Mouse (Mus musculus) intestine, embryonic 14.5 days (tissue): ENCODE measurements around the gene Cyp2c54. TPM values are rescaled to one million over a fixed set of nuclear protein-coding genes. Genes with fewer than 3 reads are reported as not detected.
"Not testable (repeated sequence)": the region's sequence is repeated elsewhere in the genome, so short reads cannot be mapped to it uniquely, and the experiment has no call there.

Experiments
- ATAC-seq: fragments of 200-750 bp; cut with Nextera tagmentation; replicated peaks from 2 replicates; pipeline ENCODE4 v1.8.0; 2017; ENCODE audit warnings: low read depth, moderate number of reproducible peaks, moderate TSS enrichment, moderate library complexity; ENCODE audit not compliant: low FRiP score, low TSS enrichment
- DNase-seq: peaks from one replicate; pipeline ENCODE4 v3.0.0-alpha.2; 2018; ENCODE audit warnings: low spot score
- H3K27ac ChIP-seq: fragments of 300-500 bp; sonication (generic); 2 replicates; pipeline ENCODE4 v1.5.1; 2014; ENCODE audit warnings: low read depth, mild to moderate bottlenecking, control low read depth
- H3K27me3 ChIP-seq: fragments of 300-500 bp; sonication (generic); replicated peaks from 2 replicates; pipeline ENCODE4 v1.6.1; 2014; ENCODE audit warnings: low read length, control low read depth; ENCODE audit not compliant: control insufficient read depth, insufficient read depth
- H3K36me3 ChIP-seq: fragments of 300-500 bp; sonication (generic); 2 replicates; pipeline ENCODE4 v1.6.1; 2014; ENCODE audit warnings: low read length, control low read depth; ENCODE audit not compliant: control insufficient read depth, insufficient read depth
- H3K4me1 ChIP-seq: fragments of 300-500 bp; sonication (generic); replicated peaks from 2 replicates; pipeline ENCODE4 v1.6.1; 2014; ENCODE audit warnings: low read length, control low read depth, mixed read lengths; ENCODE audit not compliant: control insufficient read depth, insufficient read depth
- H3K4me2 ChIP-seq: fragments of 300-500 bp; sonication (generic); 2 replicates; pipeline ENCODE4 v1.6.1; 2014; ENCODE audit warnings: low read length
- H3K4me3 ChIP-seq: fragments of 300-500 bp; sonication (generic); 2 replicates; pipeline ENCODE4 v1.5.1; 2014; ENCODE audit warnings: low read depth, low read length, control low read depth, mixed read lengths
- H3K9ac ChIP-seq: fragments of 300-500 bp; sonication (generic); 2 replicates; pipeline ENCODE4 v1.6.1; 2014; ENCODE audit warnings: mild to moderate bottlenecking, low read length
- H3K9me3 ChIP-seq: fragments of 300-500 bp; sonication (generic); 2 replicates; pipeline ENCODE4 v1.6.1; 2016; ENCODE audit warnings: low read length, control low read depth; ENCODE audit not compliant: control insufficient read depth
- WGBS: fragments of 180-500 bp; shearing (Covaris S2); extraction: QIAGEN DNeasy Blood & Tissue Kit; methylation state at CpG from one replicate; pipeline ENCODE4 v1.1.7; 2014; 5-methylcytosine and 5-hydroxymethylcytosine counted together
- polyA plus RNA-seq: library from polyadenylated mRNA; unstranded; fragments of >200 nt; fragmentation: Nextera tagmentation; extraction: Ambion mirVana; gene quantifications from 2 replicates; pipeline ENCODE4 v1.2.1, GENCODE M21; 2014

Cyp2c54 gene
- not detected in 2 replicates for polyA plus RNA-seq

GRCm38 (mm10) chr19:40073701-40074100, at the start of gene Cyp2c54:
TSS of gene Cyp2c54 (minus strand) at chr19:40073827.
- no peaks in the 10 kb centered on the region for H3K9me3 ChIP-seq
- DNase-seq = no peak
- no peak within 1 kb of the TSS for H3K4me2 ChIP-seq
- no peak within 1 kb of the TSS for H3K27ac ChIP-seq
- H3K9ac ChIP-seq = no peak within 1 kb of the TSS
- H3K27me3 ChIP-seq = no peaks in the 10 kb centered on the region
- no peaks in the 10 kb centered on the region for H3K4me1 ChIP-seq
- no peaks in the 10 kb centered on the region for H3K36me3 ChIP-seq
- no peak within 1 kb of the TSS for H3K4me3 ChIP-seq
- no peak for ATAC-seq

- not testable (repeated sequence) for H3K4me2 ChIP-seq, H3K27ac ChIP-seq, DNase-seq, H3K9me3 ChIP-seq, H3K36me3 ChIP-seq, H3K27me3 ChIP-seq, H3K4me1 ChIP-seq, ATAC-seq, H3K4me3 ChIP-seq, H3K9ac ChIP-seq
- 84% methylated on average over 13 of the region's 13 CpGs for WGBS
These were observed 46.0 kb upstream of the Cyp2c54 start for GRCm38 (mm10) chr19:40119624-40120023.

DNA sequence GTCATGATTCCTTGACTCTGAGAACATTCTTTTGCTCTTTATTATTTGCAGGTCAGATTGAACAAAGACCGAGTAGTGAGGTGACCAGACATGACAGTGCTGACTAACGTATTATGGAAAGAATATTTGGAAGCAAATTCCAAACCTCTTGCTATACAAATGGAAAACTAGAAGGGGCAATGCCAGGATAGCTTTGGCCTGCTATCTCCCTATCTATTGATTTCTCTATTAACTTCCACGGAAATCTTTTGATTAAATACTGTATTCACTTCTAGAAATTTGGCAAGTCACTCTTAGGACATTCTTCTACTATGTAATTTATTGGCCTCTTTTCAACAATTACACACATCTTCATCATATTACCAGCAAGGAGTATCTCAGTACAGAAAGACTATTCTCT, 17.5 kb upstream of the Cyp2c54 start:
- DNase-seq (no peak), ATAC-seq (no peak)
- H3K4me1 ChIP-seq = no peaks in the 10 kb centered on the region
- H3K36me3 ChIP-seq = no peaks in the 10 kb centered on the region
- no peak overlapping the region for H3K27ac ChIP-seq
- H3K4me3 ChIP-seq = no peak overlapping the region
- no peaks in the 10 kb centered on the region for H3K27me3 ChIP-seq
- H3K9ac ChIP-seq = no peak overlapping the region
- no peak overlapping the region for H3K4me2 ChIP-seq
- H3K9me3 ChIP-seq = no peaks in the 10 kb centered on the region
- 80% methylated on average over 3 of the region's 3 CpGs for WGBS

GRCm38 (mm10) chr19:40089421-40089820, 15.8 kb upstream of the Cyp2c54 start, which contains the start of gene Cyp2c50:
TSS of gene Cyp2c50 (plus strand) at chr19:40089688.
- whole genome bisulfite sequencing = 95% methylated on average over 1 of the region's 1 CpGs
- H3K27ac ChIP-seq, H3K4me2 ChIP-seq, H3K27me3 ChIP-seq, H3K9ac ChIP-seq, H3K36me3 ChIP-seq, H3K9me3 ChIP-seq, ATAC-seq, H3K4me1 ChIP-seq, H3K4me3 ChIP-seq, DNase-seq: not testable (repeated sequence)

GRCm38 (mm10) chr19:40088381-40088780, 14.8 kb upstream of the Cyp2c54 start:
- H3K4me2 ChIP-seq = no peak overlapping the region
- H3K9ac ChIP-seq = no peak overlapping the region
- H3K27me3 ChIP-seq = no peaks in the 10 kb centered on the region
- no peaks in the 10 kb centered on the region for H3K36me3 ChIP-seq
- no peak overlapping the region for H3K4me3 ChIP-seq
- H3K9me3 ChIP-seq = no peaks in the 10 kb centered on the region
- no peak for DNase-seq
- no peak overlapping the region for H3K27ac ChIP-seq
- ATAC-seq = no peak
- 92% methylated on average over 1 of the region's 1 CpGs for WGBS
- no peaks in the 10 kb centered on the region for H3K4me1 ChIP-seq

DNA sequence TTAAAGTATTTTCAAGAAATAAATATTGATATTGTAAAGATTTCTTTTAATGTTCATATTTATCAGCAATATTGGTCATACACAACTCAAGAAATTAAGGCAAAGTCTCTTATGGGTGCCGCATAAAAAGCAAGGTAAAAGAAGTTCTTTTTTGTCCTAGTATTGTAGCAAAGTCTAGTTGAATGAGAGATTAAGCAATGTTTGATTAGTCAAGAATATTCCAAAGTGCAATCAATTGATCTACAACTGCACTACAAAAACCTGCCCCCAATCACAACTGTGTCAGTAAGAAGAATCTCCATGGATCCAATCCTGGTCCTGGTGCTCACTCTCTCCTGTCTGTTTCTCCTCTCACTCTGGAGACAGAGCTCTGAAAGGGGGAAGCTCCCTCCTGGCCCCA, 81.5 kb downstream of the Cyp2c54 start, which contains the start of gene Cyp2c37:
Gene Cyp2c37 (plus strand): TSS at position 285 of the 400 bp plus-strand sequence.
- H3K4me3 ChIP-seq, ATAC-seq, H3K4me2 ChIP-seq: not testable (repeated sequence)

DNA sequence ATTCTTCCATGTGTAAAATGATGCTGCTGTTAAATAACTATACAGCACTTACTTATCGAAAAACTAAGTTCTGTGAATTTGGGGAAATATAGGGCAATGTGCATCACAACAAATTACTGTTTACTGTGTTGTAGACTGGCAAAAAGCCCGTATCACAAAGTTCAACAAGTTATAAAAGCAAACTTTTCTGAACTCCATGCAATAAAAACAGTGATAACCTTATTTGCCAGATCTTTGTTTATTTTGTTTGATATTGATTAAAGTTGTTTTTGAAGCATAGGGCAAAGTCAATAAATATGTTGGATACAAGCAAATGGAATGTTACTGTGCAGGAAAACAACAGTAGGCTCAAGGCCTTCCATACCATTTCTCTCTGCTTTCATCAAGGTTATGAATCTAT, 84.2 kb downstream of the Cyp2c54 start:
- H3K9ac ChIP-seq = no peak overlapping the region
- no peaks in the 10 kb centered on the region for H3K27me3 ChIP-seq
- WGBS = 72% methylated on average over 2 of the region's 2 CpGs

More for the DNA sequence above, 81.5 kb downstream of the Cyp2c54 start, which contains the start of gene Cyp2c37:
- H3K36me3 ChIP-seq, DNase-seq, H3K4me1 ChIP-seq, H3K9me3 ChIP-seq, H3K9ac ChIP-seq, H3K27me3 ChIP-seq, H3K27ac ChIP-seq: not testable (repeated sequence)
- WGBS = 88% methylated on average over 1 of the region's 1 CpGs

More for the DNA sequence above, 84.2 kb downstream of the Cyp2c54 start:
- no peak for DNase-seq
- Histone ChIP-seq H3K9me3 (no peaks in the 10 kb centered on the region), H3K4me2 (no peak overlapping the region), H3K36me3 (no peaks in the 10 kb centered on the region), H3K4me3 (no peak overlapping the region), H3K4me1 (no peaks in the 10 kb centered on the region), H3K27ac (no peak overlapping the region)
- ATAC-seq = no peak

Other genes with a start within 250 kb of the Cyp2c54 start
- not detected in 2 replicates for gene Cyp2c69, start 187.0 kb downstream of the Cyp2c54 start, polyA plus RNA-seq
- not detected in 2 replicates for gene Cyp2c37, start 81.4 kb downstream of the Cyp2c54 start, polyA plus RNA-seq
- not detected in 2 replicates for gene Cyp2c50, start 15.9 kb upstream of the Cyp2c54 start, polyA plus RNA-seq
- 0.39 and 0.79 TPM in 2 replicates for gene Cyp2c70, start 113.5 kb upstream of the Cyp2c54 start, polyA plus RNA-seq
- gene Pdlim1, start 198.0 kb upstream of the Cyp2c54 start, polyA plus RNA-seq = 192 and 200 TPM in 2 replicates